Mouse (Mus musculus): ENCODE measurements around the gene Pou2f2.
A peak's percentile ranks its signal among the peaks of the same experiment; 100 is the strongest.

The Pou2f2 gene

DNA sequence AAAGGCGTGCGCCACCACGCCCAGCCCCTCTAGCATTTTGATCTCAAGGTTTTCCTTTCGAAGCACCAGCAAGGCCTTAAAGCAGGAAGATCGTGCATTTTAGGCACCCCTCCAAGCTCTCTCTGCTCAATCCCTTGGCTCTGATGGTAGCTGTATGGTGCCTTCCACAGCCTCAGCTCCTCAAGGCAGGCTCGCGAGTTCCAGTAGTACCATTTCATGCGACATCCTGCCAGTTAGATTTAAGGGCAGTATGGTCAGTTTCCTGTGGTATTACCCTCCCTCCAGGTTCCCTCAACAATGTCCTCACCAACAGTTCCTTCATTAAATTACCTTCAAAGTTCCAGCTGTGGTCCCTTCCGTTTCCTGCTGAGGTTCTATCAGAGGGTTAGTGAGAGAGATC lies 16.6 kb upstream of the Pou2f2 start:
- DNase-seq (ENCODE audit: low read depth, low spot score) = no peak

DNA sequence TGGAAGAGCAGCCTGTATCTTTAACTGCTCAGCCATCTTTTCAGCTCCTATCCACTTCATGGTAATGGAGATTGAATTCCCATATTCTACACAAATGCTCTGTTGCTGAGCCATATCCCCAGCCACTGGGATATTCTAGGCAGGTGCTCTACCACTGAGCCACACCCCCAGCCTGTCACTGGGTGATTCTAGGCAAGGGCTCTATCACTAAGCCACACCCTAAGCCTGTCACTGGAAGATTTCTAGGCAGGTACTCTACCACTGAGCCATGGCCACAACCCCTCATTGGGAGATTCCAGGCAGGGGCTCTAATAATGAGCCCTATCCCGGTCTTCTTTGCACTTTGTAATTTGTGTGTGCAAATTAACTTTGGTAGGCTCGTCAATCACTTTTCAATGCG lies 15.6 kb upstream of the Pou2f2 start:
- DNase-seq (ENCODE audit: low read depth, low spot score) = no peak

DNA sequence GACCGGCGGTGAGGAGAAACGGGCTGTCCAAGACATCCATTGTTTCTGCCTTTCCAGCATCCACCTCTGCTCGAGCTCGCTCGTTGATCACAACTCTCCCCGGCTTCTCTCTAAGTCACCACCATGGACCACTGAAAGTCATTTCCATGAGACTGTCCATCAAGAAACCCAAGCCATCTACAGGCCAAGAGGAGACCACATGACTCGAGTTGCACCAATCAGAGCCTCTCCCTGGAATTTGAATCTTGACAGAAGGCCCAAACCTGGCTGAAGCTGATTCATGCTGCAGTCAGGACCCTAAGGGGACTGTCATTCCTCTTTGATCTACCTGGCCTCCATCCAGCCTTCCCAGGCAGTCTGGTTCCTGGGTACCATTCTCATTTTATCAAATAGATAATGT lies 12.6 kb upstream of the Pou2f2 start:
- DNase-seq (ENCODE audit: low read depth, low spot score) = peak; percentile 85

DNA sequence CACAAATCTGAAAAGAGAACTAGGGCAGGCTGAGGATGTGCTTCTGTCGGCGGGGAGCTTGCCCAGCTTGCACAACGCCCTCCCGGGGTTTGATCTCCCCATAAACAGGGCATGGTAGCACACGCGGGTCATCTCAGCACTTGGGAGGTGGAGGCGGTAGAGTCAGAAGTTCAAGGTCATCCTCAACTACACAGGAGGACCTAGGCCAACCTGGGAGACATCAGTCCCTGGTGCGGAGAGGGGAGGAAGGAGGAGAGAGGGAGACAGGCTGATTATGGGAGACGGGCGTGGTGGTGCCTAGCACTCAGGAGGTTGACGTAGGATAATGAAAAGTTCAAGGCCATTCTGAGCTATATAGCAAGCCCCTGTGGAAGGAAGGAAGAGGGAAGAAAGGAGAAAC lies 11.3 kb upstream of the Pou2f2 start:
- DNase-seq (ENCODE audit: low read depth, low spot score) = peak; percentile 75

DNA sequence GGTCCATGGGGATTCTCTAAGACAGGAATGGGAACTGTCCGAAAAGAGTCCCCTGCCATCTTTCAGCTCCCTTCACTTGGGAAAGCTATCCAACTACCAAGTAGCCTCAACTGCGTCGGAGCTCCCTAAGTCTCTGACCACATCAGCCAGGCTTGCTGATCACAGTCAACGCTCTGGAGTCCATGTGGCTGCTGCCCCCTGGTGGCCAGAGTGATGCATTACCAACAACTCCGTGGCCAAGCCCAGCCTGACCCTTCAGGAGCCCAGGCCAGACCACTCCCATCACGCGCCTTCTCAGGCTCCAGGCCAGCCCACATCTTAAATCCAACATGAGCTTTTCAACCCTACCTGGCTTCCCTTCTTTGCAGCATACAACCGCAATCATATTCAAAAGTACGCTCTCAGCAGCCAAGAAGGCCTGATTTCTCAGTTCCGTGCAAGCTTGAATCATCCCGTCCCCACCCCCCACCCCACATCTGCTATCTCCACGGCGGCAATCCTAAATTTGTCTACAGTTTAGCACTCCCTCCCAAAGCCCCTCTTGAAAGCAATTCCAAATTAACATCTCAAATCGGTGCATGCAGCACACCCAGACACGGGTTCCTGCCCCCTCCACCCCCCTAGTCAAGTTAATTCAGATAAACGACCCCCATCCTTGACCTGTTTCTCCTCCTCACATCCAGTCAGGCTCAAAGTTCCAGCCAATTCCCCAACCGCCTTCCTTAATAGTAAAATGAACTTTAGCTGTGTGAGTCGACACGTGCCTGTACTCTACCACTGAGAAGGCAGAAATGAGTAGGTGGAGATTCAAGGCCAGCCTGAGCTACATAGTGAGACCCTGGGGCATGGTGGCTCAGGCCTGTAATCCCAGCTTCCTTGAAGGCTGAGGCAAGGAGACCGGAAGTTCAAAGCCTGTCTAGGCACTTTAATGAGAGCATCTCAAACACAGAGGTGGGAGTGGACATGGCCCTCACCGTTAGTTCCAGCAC lies 8.4 kb upstream of the Pou2f2 start:
- peak; percentile 93 for DNase-seq (ENCODE audit: low read depth, low spot score)

DNA sequence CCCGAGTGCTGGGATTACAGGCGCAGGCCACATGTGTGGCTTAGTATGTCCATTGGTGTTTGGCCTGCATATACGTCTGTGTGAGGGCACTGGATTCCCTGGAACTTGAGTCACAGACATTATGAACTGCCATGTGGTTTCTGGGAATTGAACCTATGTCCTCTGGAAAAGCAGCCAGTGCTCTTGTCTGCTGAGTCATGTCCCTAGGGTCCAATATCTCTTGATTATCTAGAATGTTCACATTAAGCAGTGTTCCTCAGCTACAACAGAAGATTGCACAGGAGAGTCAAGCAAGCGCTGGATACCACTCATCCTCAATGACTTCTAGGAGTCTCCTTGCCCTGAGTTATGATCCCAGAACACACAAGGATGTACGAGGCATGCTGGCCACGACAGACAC lies 4.6 kb upstream of the Pou2f2 start:
- DNase-seq (ENCODE audit: low read depth, low spot score) = no peak

DNA sequence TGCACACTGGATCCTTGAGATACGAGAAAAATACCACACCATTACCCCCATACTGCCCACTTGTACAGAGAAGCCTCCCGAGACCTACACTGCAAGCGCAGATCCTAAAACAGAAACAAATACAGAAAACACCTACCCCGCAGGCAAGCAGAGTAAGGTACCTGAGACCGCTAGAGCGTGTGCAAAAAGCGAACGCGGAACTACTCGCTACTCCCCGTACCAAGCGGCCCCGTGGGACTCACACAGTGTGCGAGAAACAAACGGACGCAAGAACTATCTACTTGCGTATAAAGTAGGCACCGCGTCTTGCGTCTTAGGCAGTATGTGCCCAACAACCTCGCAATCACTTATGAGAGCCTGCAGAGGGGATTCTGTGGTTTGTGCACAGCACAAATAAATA lies 2.3 kb upstream of the Pou2f2 start:
- no peak for DNase-seq (ENCODE audit: low read depth, low spot score)

DNA sequence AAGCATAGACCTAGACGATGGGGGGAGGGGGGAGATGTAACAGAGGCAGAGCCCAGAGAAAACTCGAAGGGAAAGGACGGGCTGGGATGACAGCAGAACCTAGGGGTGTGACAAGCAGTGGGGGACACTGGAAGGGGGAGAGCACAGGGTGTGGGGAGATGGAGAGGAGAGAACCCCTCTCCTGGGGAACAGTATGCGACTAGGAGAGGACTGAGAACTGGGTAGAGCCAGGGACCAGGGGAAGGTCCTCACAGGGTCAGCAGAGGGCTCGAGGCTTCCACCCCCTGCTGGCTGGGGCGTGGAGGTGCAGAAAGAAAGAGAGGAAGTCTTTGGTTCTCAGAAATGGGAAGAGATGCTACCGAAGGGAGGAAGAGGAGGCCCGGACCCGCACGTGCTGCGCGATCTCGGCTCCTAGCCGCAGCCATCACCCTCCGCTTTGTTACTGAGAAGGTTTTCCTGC lies 1.8 kb upstream of the Pou2f2 start:
- peak; percentile 45 for DNase-seq (ENCODE audit: low read depth, low spot score)

DNA sequence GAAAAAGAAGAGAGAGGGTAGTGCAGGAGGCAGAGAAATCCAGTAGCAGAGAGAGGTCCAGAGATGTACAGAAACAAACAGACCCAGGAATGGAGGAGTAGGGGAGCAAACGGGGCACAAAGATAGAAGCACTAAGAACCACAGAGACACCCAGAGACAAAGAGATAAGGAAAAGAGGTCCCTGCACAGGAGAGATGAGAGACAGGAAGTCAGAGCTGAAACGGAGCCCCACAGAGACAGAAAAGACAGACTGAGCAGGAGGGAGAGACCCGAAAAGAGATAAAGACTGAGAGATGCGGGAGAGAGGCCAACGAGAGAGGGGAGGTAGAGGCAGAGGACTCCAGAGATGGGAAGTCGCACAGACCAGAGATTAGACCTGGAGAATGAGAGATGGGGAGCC lies 986 bp upstream of the Pou2f2 start:
- no peak for DNase-seq (ENCODE audit: low read depth, low spot score)

DNA sequence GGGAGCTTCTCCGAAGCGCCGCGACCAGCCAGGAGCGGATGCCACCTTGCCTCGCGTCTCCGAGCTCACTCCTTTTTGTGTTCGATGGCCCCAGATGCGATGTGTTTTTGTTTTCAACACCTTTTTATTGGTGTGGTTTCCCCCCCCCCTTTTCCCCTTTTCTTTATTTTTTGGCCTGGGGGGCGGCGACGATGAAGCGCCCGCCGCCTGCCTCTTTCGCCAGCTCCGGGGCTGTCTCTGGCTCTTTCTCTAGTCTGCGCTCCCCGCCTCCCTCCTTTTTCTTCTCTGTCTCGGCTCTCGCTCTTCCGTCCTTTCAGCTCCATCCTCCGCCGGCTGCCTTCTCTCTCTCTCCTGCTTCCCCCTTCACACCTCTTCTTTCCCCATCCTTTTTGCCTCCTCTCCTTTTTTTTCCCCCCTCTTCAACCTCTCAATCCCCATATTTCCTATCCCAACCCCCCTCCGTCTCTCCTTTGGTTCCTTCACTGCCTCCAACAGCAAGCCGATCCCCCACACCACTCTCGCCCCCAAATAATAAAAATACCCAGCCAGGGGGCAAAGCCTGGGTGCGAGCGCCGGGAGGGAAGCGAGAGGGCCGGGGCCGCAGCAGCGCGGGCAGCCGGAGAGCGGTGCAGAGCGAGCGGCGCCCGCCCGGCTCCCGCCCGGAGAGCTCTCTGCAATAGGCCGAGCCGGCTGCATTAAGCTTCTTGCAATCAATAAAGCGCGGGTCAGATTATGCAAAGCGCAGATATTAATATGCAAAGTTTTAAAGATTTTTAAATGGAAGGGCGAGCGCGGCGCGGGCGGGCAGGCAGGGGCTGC lies 530 bp downstream of the Pou2f2 start:
- no peak for DNase-seq (ENCODE audit: low read depth, low spot score)

DNA sequence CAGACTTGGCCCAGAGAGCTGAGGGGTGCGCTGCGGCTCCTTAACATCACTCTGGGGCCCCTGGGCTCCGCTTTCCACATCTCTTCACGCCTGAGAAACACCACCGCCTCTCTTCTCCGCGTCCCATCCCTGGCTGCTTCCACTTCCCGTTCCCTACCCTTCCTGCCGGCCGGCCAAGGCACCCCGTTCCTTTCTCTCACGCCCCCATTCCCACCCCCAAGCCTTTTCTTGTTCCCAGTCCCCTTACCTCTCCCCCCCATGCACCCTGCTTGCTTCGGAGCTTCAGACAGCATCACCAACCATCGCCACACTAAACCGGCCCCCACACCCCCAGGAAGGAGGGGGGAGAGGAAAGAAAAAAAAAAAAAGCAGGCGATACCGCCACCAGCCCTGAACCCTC lies 1.2 kb downstream of the Pou2f2 start:
- DNase-seq (ENCODE audit: low read depth, low spot score) = no peak

DNA sequence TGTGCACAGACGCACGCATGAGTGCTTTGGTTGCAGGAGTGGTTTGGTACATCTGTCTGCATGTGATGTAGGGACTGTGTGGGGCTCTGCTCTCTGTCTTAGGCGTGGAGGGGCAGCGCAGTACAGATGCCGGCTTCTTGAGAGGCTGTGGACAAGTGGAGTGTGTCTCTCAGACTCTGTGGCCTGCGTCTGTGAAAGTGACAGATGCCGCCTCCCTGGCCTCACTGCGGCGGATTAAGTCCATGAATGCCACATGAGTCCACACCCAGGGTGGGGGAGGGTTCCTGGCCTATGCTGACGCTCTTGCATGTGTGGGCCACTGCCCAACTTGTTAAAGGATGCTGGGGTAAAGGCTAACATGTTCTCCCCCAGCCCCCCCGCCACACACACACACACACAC lies 5.2 kb downstream of the Pou2f2 start:
- no peak for DNase-seq (ENCODE audit: low read depth, low spot score)

DNA sequence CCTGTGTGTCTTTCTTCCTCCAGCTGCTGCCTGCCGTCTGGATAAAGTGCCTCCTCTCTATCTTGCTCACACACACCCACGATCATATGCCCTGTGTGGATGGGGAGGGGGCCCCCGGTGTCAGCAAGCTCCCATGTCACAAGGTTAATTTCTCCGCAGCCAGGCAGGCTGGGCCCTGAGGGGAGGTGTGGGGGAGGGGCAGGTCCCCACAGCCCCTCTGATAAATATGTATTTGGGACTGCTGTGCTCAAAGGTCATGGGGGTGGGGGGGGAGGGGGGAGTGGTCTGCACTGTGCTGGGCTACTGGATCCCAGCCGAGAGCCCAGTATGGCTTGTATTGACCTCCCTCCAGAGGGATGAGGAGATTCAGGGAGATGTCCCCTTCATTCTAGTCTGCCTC lies 6.9 kb downstream of the Pou2f2 start:
- DNase-seq (ENCODE audit: low read depth, low spot score) = no peak

DNA sequence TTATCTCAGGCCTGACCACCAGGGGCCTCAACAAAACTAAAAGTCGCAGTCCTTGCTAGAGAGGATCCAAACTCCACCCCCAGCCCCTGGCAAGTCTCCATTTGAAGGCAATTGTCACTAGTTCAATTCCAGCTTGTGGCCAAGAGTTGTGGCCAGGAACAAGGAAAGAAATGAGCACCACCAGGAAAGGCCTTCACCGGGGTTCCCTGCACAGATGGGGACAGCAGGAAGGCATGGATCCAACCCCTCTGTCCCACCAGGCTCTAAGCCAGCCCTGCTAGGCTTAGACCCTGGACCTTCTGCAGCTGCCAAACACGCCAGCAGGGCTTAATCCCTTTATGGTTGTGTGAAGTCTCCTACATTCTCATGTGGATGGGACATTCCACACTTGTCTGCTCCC lies 8.9 kb downstream of the Pou2f2 start:
- DNase-seq (ENCODE audit: low read depth, low spot score) = no peak

DNA sequence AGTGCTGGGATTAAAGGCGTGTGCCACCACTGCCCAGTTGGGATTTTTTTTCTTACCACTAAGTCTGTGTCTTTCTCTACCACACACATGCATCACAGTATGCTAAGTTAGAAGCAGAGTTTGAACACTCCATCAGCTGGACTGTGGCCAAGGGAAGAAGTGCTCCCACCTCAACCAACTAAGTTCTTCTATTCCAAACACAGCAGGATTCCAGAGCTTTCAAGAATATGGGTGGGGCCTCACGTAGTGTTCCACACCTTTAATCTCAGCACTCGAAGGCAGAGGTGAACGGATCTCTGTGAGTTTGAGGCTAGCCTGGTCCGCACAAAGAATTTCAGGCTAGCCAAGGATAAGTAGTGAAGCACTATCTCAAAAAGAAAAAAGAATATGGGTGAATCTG lies 13.4 kb downstream of the Pou2f2 start:
- peak; percentile 43 for DNase-seq (ENCODE audit: low read depth, low spot score)

DNA sequence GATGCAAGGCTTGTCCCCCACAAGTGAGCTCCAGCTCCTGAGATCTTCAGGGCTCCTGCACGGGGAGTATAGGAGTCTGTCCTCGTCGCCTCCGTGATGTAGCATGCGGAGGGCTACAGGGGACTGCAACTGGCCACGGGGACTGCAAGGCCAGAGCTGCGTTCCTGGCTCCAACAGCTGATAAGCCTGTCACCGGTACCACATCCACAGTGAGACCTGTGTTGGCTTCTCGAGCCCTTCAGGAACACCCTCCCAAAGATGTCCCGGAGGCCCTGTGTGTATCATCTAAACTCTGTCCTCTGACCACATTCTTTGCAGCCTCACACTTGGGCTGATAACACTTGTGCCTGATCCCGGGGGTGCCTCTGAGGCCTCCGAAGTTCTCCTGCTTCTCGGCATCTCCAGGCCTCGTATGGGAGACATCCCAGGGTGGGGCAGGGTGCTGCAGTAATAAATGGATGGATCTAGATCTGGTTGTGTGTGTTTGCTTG lies 23.3 kb downstream of the Pou2f2 start:
- DNase-seq (ENCODE audit: low read depth, low spot score) = no peak

DNA sequence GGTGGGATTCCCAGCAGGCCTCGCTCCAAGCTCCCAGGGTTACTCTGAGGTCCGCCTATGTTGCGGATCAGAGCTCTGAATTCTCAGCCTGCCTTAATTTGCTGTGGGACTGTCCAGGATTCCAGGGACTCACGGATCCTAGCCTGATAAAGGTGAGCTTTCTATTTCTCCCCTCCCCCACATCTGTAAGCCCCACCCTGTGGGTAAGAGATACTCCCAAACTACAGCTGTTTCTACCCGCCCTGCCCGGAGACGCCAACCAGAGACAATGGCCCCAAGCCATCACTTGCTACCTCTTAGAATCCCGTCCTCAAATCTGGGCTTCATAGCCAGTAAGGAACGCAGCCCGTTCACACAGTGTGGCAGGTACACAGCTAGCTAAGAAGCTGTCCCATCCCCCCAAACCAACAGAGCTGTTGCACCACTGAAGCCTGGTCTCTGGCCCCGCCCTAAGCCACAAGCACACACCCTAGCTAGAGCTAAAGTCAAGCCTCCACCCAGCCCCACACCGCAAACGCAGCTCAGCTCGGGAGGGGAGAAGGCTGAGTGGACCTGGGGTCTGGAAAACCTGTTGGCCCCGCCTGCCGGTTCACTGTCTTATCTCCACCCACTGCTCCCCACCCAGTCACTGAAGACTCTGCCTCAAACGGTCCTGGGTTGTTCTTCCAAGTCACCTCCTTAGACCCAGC lies 23.9 kb downstream of the Pou2f2 start:
- DNase-seq (ENCODE audit: low read depth, low spot score) = peak; percentile 91

DNA sequence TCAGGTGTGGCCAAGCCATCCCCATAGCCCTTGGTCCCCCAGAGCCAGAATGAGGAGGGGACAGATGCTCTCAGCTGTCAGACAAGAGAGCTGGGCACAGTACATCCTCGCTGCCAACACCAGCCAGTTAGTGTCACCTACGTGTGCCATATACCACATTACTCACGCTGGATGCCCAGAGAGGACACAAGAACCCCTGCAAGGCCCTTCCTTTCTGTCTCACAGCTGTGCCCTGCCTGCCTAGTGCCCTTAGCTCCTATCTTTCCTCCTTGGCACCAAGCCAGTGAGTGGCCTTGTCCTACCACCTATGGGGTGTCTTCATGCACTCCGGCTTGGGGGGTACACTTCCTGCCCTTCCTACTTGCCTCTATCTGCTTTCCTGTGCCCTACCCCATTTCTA lies 24.9 kb downstream of the Pou2f2 start:
- no peak for DNase-seq (ENCODE audit: low read depth, low spot score)

DNA sequence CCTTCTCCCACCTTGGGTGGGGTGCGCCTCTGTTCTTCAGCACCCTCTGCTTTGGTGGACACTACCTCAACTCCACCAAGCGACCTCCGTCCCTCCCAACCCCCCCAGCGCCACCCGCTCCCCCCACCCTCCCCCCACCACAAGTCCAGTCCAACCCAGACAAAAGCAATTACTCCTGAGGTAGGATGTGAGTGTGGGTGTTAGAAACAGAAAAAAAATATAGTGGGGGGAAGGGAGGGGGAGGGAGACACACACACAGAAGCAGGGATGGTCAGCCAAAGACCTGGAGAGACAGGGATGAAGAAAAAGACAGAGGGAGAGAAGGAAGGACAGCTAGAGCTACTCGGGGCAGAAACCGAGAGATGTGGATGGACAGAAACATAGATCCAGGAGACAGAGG lies 25.7 kb downstream of the Pou2f2 start:
- no peak for DNase-seq (ENCODE audit: low read depth, low spot score)

DNA sequence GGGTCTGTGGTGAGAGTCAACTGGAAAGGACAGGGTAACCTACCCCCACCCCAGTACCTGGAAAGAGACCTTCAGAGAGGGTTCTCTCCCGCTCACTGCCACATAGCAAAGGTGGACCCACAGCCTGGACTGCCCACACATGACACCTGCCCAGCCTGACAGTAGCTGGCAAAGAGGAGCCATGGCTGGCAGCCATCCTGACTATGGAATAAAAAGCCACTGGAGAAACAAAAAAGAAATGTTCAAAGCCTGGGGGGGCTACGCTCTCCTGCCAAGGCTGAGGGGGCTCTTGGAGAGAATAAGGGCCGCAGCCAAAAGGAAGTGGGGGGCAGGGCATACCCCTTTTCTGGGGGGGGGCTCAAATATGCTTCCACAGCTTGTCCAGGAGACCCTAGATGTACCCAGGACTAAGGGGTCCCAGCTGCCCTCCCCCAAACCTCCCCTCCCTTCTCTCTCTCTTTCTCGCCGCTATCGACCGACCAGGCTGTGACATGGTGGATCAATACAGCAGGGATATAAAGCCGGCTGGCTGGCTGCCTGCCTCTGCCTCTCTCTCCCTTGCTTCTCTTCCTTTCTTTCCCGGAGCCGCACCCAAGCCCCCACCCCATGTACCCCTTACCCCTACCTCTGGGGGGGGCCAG lies 27.5 kb downstream of the Pou2f2 start:
- DNase-seq (ENCODE audit: low read depth, low spot score) = no peak

DNA sequence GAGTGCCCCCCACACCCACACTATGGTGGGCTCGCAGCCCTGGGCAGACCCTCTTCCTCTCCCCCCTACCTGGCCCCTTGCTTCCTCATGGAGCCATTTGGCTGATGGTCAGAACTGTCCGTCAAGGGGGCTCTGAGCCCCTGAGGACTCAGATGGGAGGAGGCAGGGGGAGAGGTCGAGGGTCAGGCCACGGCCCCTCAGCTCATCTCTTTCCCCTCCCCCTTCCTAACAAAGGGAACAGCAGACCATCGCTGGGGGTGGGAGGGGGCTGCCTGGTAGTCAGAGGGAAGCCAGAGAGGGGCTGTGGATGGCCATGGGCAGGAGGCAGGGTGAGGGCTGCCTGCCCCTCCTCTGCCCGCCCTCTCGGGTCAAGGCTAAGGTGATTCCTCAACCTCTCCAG lies 28.5 kb downstream of the Pou2f2 start:
- no peak for DNase-seq (ENCODE audit: low read depth, low spot score)
